Mouse (Mus musculus) limb, embryonic 14.5 days (tissue): ENCODE data around the gene Slc38a2. TPM values are rescaled to one million over a fixed set of nuclear protein-coding genes. Genes with fewer than 3 reads are reported as not detected.

ENCODE experiments used
- ATAC-seq: fragments of 200-750 bp; cut with Nextera tagmentation; 2 replicates; pipeline ENCODE4 v1.8.0; 2017; ENCODE audit warnings: low read depth, moderate number of reproducible peaks, moderate TSS enrichment; ENCODE audit not compliant: low FRiP score
- DNase-seq: peaks from one replicate; pipeline ENCODE4 v3.0.0-alpha.2; 2015; ENCODE audit warnings: low spot score
- H3K27ac ChIP-seq: fragments of 300-500 bp; sonication (generic); replicated peaks from 2 replicates; pipeline ENCODE4 v1.5.1; 2014; ENCODE audit warnings: low read depth, mild to moderate bottlenecking, low read length, moderate library complexity, mixed read lengths
- H3K27me3 ChIP-seq: fragments of 300-500 bp; sonication (generic); 2 replicates; pipeline ENCODE4 v1.6.1; 2014; ENCODE audit warnings: low read length, mixed read lengths; ENCODE audit not compliant: control insufficient read depth, insufficient read depth
- H3K36me3 ChIP-seq: fragments of 300-500 bp; sonication (generic); 2 replicates; pipeline ENCODE4 v1.6.1; 2014; ENCODE audit warnings: mild to moderate bottlenecking, low read length, moderate library complexity, mixed read lengths; ENCODE audit not compliant: control insufficient read depth, insufficient read depth
- H3K4me1 ChIP-seq: fragments of 300-500 bp; sonication (generic); 2 replicates; pipeline ENCODE4 v1.6.1; 2014; ENCODE audit warnings: antibody characterized with exemption, low read length, mixed read lengths; ENCODE audit not compliant: control insufficient read depth, insufficient read depth
- H3K4me2 ChIP-seq: fragments of 300-500 bp; sonication (generic); replicated peaks from 2 replicates; pipeline ENCODE4 v1.6.1; 2014; ENCODE audit warnings: low read depth, mild to moderate bottlenecking, low read length, moderate library complexity; ENCODE audit not compliant: severe bottlenecking
- H3K4me3 ChIP-seq: fragments of 300-500 bp; sonication (generic); replicated peaks from 2 replicates; pipeline ENCODE4 v1.5.1; 2014; ENCODE audit warnings: low read length
- H3K9ac ChIP-seq: fragments of 300-500 bp; sonication (generic); 2 replicates; pipeline ENCODE4 v1.6.1; 2014; ENCODE audit warnings: mild to moderate bottlenecking, low read depth, low read length, moderate library complexity; ENCODE audit not compliant: severe bottlenecking
- H3K9me3 ChIP-seq: fragments of 300-500 bp; sonication (generic); 2 replicates; pipeline ENCODE4 v1.6.1; 2016; ENCODE audit warnings: low read length; ENCODE audit not compliant: control insufficient read depth
- POLR2A ChIP-seq: fragments of 200-500 bp; IDR thresholded peaks from 2 replicates; pipeline ENCODE4 v1.8.0; 2012; ENCODE audit warnings: inconsistent platforms, mild to moderate bottlenecking, moderate library complexity, borderline replicate concordance; ENCODE audit not compliant: insufficient read depth, insufficient read length; ENCODE audit errors: extremely low read depth
- WGBS: fragments of 180-500 bp; shearing (Covaris S2); extraction: QIAGEN DNeasy Blood & Tissue Kit; methylation state at CpG from one replicate; pipeline ENCODE4 v1.1.7; 2014; 5-methylcytosine and 5-hydroxymethylcytosine counted together
- polyA plus RNA-seq, 2 experiments: library from polyadenylated mRNA; depleted of rRNA in 1 of 2; stranded (reverse) in 1 of 2; unstranded in 1 of 2; fragments of >200 nt; fragmentation: Nextera tagmentation in 1 of 2; extraction: Ambion mirVana in 1 of 2; gene quantifications; 2 replicates each; pipeline versions ENCODE4 v1.2.1 to v1.2.3; 2012 to 2014

The Slc38a2 gene
- polyA plus RNA-seq, 2 experiments = 116 to 137 TPM

- Histone ChIP-seq H3K4me3 (no peak overlapping the region), H3K4me1 (peaks cover 4% of the 10 kb centered on the region; the same call in 1 of the 2 replicates), H3K27ac (no peak overlapping the region), H3K9me3 (no peaks in the 10 kb centered on the region), H3K4me2 (peak overlapping the region; percentile 6; the same call in 1 of the 2 replicates), H3K9ac (no peak overlapping the region), H3K27me3 (no peaks in the 10 kb centered on the region), H3K36me3 (no peaks in the 10 kb centered on the region)
- no peak for TF ChIP-seq POLR2A
- no peak for ATAC-seq
- no peak for DNase-seq
- 59% methylated on average over 14 of the region's 14 CpGs for WGBS
Observed at GRCm38 (mm10) chr15:96658275-96658602, 41.3 kb downstream of the Slc38a2 start.

- no peak overlapping the region for H3K27ac ChIP-seq
- 34% methylated on average over 17 of the region's 17 CpGs for WGBS
- DNase-seq (no peak), ATAC-seq (no peak)
- no peaks in the 10 kb centered on the region for H3K9me3 ChIP-seq
- H3K4me3 ChIP-seq = no peak overlapping the region
- H3K9ac ChIP-seq = no peak overlapping the region
- no peak for TF ChIP-seq POLR2A
- H3K4me2 ChIP-seq = peak overlapping the region; percentile 6; the same call in 1 of the 2 replicates
- H3K36me3 ChIP-seq = no peaks in the 10 kb centered on the region
- no peaks in the 10 kb centered on the region for H3K27me3 ChIP-seq
- H3K4me1 ChIP-seq = peaks cover 4% of the 10 kb centered on the region; the same call in 1 of the 2 replicates
Observed at GRCm38 (mm10) chr15:96657576-96658274, 41.8 kb downstream of the Slc38a2 start.

GRCm38 (mm10) chr15:96655514-96655913 lies 44.0 kb downstream of the Slc38a2 start:
- TF ChIP-seq POLR2A = no peak
- no peaks in the 10 kb centered on the region for H3K27me3 ChIP-seq
- ATAC-seq (no peak), DNase-seq (no peak)
- H3K9ac ChIP-seq = no peak overlapping the region
- H3K4me1 ChIP-seq = peaks cover 4% of the 10 kb centered on the region; the same call in 1 of the 2 replicates
- H3K4me2 ChIP-seq = no peak overlapping the region
- H3K4me3 ChIP-seq = no peak overlapping the region
- H3K36me3 ChIP-seq = no peaks in the 10 kb centered on the region
- H3K9me3 ChIP-seq = no peaks in the 10 kb centered on the region
- 74% methylated on average over 14 of the region's 14 CpGs for WGBS
- H3K27ac ChIP-seq = no peak overlapping the region

DNA sequence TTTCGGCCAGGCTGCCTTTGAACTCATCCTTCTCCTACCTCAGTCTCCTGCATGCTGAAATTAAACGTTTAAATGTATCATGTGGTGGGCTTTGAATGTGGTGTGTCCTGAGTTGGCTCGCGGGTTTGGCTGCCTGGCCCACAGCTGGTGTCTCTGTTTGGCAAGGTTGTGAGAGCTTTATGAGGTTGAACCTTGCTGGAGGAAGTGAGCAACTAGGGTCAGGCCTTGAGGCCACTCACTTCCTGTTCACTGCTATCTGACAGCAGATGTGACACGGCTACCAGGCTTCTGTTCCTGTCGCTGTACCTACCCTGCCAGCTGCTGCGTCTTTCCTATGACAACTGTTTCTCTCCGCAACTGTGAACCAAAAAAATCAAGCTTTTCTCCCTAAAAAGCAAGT lies 44.8 kb downstream of the Slc38a2 start:
- TF ChIP-seq POLR2A = no peak
- H3K9me3 ChIP-seq = no peaks in the 10 kb centered on the region
- H3K4me2 ChIP-seq = no peak overlapping the region
- no peak for ATAC-seq
- H3K27ac ChIP-seq = no peak overlapping the region
- no peak for DNase-seq
- no peak overlapping the region for H3K9ac ChIP-seq
- peaks cover 4% of the 10 kb centered on the region; the same call in 1 of the 2 replicates for H3K4me1 ChIP-seq
- H3K4me3 ChIP-seq = no peak overlapping the region
- WGBS = 39% methylated on average over 8 of the region's 8 CpGs
- H3K27me3 ChIP-seq = no peaks in the 10 kb centered on the region
- H3K36me3 ChIP-seq = no peaks in the 10 kb centered on the region

- DNase-seq (no peak), ATAC-seq (no peak)
- Histone ChIP-seq H3K27ac (no peak overlapping the region), H3K4me3 (no peak overlapping the region), H3K9ac (no peak overlapping the region), H3K27me3 (no peaks in the 10 kb centered on the region), H3K36me3 (no peaks in the 10 kb centered on the region), H3K9me3 (no peaks in the 10 kb centered on the region), H3K4me2 (no peak overlapping the region), H3K4me1 (no peaks in the 10 kb centered on the region)
- WGBS = 95% methylated on average over 16 of the region's 16 CpGs
- no peak for TF ChIP-seq POLR2A
Observed at GRCm38 (mm10) chr15:96653011-96653410, 46.5 kb downstream of the Slc38a2 start.
